Mouse (Mus musculus): Measurements from ENCODE around the gene Krt20.

- no peak for TF ChIP-seq CTCF (IDR thresholded peaks at IDR 0.05; ENCODE audit: control insufficient read depth, insufficient read depth, insufficient read length)
- no peak for TF ChIP-seq CEBPB (IDR thresholded peaks at IDR 0.05; ENCODE audit: low read depth)
- TF ChIP-seq USF1 (IDR thresholded peaks at IDR 0.05; ENCODE audit: low read depth), result no peak
- TF ChIP-seq FOSL1 (IDR thresholded peaks at IDR 0.05; ENCODE audit: insufficient read depth, low read length, poor library complexity, severe bottlenecking), result no peak
- TF ChIP-seq MAX (IDR thresholded peaks at IDR 0.05), result no peak
Observed at GRCm38 (mm10) chr11:99422159-99422558, 15.8 kb downstream of the Krt20 start, which contains the start of gene Krt12.
